Mouse (Mus musculus): ENCODE data around the gene Tmem217. TPM values are rescaled to one million over a fixed set of nuclear protein-coding genes. Genes with fewer than 3 reads are reported as not detected.

The Tmem217 gene
- polyA plus RNA-seq, 1 experiment from 2014 or later, result 0.39 TPM

- WGBS, result 92% methylated on average over 19 of the region's 19 CpGs
- Histone ChIP-seq H3K27ac (ENCODE audit: low read depth, low read length) (no peak overlapping the region), H3K4me1 (ENCODE audit: control insufficient read depth, insufficient read depth, low read length) (no peaks in the 10 kb centered on the region)
Observed at GRCm38 (mm10) chr17:29542831-29543690, 9.1 kb downstream of the Tmem217 start.

GRCm38 (mm10) chr17:29541419-29541818 lies 10.8 kb downstream of the Tmem217 start:
- no peaks in the 10 kb centered on the region for H3K36me3 ChIP-seq (ENCODE audit: control insufficient read depth, insufficient read depth, low read length)
- no peak for ATAC-seq (ENCODE audit: low read depth)
- WGBS, result 66% methylated on average over 14 of the region's 14 CpGs
- H3K4me1 ChIP-seq (ENCODE audit: control insufficient read depth, insufficient read depth, low read length), result no peaks in the 10 kb centered on the region
- no peak overlapping the region for H3K4me2 ChIP-seq (ENCODE audit: low read depth, low read length)
- H3K9me3 ChIP-seq (ENCODE audit: control insufficient read depth, low read length), result no peaks in the 10 kb centered on the region
- H3K27me3 ChIP-seq (ENCODE audit: control insufficient read depth, insufficient read depth, low read length), result no peaks in the 10 kb centered on the region
- H3K4me3 ChIP-seq (ENCODE audit: low read depth, low read length), result no peak overlapping the region
- H3K9ac ChIP-seq (replicated peaks; ENCODE audit: low read depth, low read length), result no peak overlapping the region
- no peak overlapping the region for H3K27ac ChIP-seq (ENCODE audit: low read depth, low read length)

More at GRCm38 (mm10) chr17:29542831-29543690, 9.1 kb downstream of the Tmem217 start:
- Histone ChIP-seq H3K9me3 (ENCODE audit: control insufficient read depth, low read length) (no peaks in the 10 kb centered on the region), H3K36me3 (ENCODE audit: control insufficient read depth, insufficient read depth, low read length) (no peaks in the 10 kb centered on the region), H3K27me3 (ENCODE audit: control insufficient read depth, insufficient read depth, low read length) (no peaks in the 10 kb centered on the region), H3K4me2 (ENCODE audit: low read depth, low read length) (no peak overlapping the region), H3K4me3 (ENCODE audit: low read depth, low read length) (no peak overlapping the region), H3K9ac (replicated peaks; ENCODE audit: low read depth, low read length) (no peak overlapping the region)
- no peak for ATAC-seq (ENCODE audit: low read depth)

- Histone ChIP-seq H3K9ac (replicated peaks; ENCODE audit: low read depth, low read length) (no peak overlapping the region), H3K36me3 (ENCODE audit: control insufficient read depth, insufficient read depth, low read length) (no peaks in the 10 kb centered on the region), H3K4me1 (ENCODE audit: control insufficient read depth, insufficient read depth, low read length) (no peaks in the 10 kb centered on the region), H3K9me3 (ENCODE audit: control insufficient read depth, low read length) (no peaks in the 10 kb centered on the region), H3K4me3 (ENCODE audit: low read depth, low read length) (no peak overlapping the region), H3K27me3 (ENCODE audit: control insufficient read depth, insufficient read depth, low read length) (no peaks in the 10 kb centered on the region), H3K4me2 (ENCODE audit: low read depth, low read length) (no peak overlapping the region), H3K27ac (ENCODE audit: low read depth, low read length) (no peak overlapping the region)
- ATAC-seq (ENCODE audit: low read depth), result no peak
- 86% methylated on average over 8 of the region's 8 CpGs for WGBS
Observed at GRCm38 (mm10) chr17:29540426-29540825, 11.8 kb downstream of the Tmem217 start.

GRCm38 (mm10) chr17:29533866-29534265 lies 18.3 kb downstream of the Tmem217 start:
- WGBS, result 92% methylated on average over 11 of the region's 11 CpGs
- Histone ChIP-seq H3K27me3 (ENCODE audit: control insufficient read depth, insufficient read depth, low read length) (no peaks in the 10 kb centered on the region), H3K9me3 (ENCODE audit: control insufficient read depth, low read length) (no peaks in the 10 kb centered on the region), H3K4me1 (ENCODE audit: control insufficient read depth, insufficient read depth, low read length) (no peaks in the 10 kb centered on the region), H3K4me2 (ENCODE audit: low read depth, low read length) (no peak overlapping the region), H3K4me3 (ENCODE audit: low read depth, low read length) (no peak overlapping the region), H3K27ac (ENCODE audit: low read depth, low read length) (no peak overlapping the region), H3K36me3 (ENCODE audit: control insufficient read depth, insufficient read depth, low read length) (no peaks in the 10 kb centered on the region), H3K9ac (replicated peaks; ENCODE audit: low read depth, low read length) (no peak overlapping the region)
- no peak for ATAC-seq (ENCODE audit: low read depth)

GRCm38 (mm10) chr17:29531757-29532384 lies 20.3 kb downstream of the Tmem217 start:
- Histone ChIP-seq H3K9ac (replicated peaks; ENCODE audit: low read depth, low read length) (no peak overlapping the region), H3K9me3 (ENCODE audit: control insufficient read depth, low read length) (no peaks in the 10 kb centered on the region), H3K27ac (ENCODE audit: low read depth, low read length) (no peak overlapping the region), H3K4me1 (ENCODE audit: control insufficient read depth, insufficient read depth, low read length) (no peaks in the 10 kb centered on the region), H3K4me3 (ENCODE audit: low read depth, low read length) (no peak overlapping the region), H3K4me2 (ENCODE audit: low read depth, low read length) (no peak overlapping the region), H3K27me3 (ENCODE audit: control insufficient read depth, insufficient read depth, low read length) (no peaks in the 10 kb centered on the region), H3K36me3 (ENCODE audit: control insufficient read depth, insufficient read depth, low read length) (no peaks in the 10 kb centered on the region)
- ATAC-seq (ENCODE audit: low read depth), result no peak
- WGBS, result 53% methylated on average over 10 of the region's 10 CpGs

- no peak for ATAC-seq (ENCODE audit: low read depth)
- no peaks in the 10 kb centered on the region for H3K36me3 ChIP-seq (ENCODE audit: control insufficient read depth, insufficient read depth, low read length)
- 80% methylated on average over 9 of the region's 9 CpGs for WGBS
- no peak overlapping the region for H3K9ac ChIP-seq (replicated peaks; ENCODE audit: low read depth, low read length)
- H3K4me2 ChIP-seq (ENCODE audit: low read depth, low read length), result no peak overlapping the region
- no peak overlapping the region for H3K27ac ChIP-seq (ENCODE audit: low read depth, low read length)
- H3K4me1 ChIP-seq (ENCODE audit: control insufficient read depth, insufficient read depth, low read length), result no peaks in the 10 kb centered on the region
- H3K4me3 ChIP-seq (ENCODE audit: low read depth, low read length), result no peak overlapping the region
- H3K27me3 ChIP-seq (ENCODE audit: control insufficient read depth, insufficient read depth, low read length), result no peaks in the 10 kb centered on the region
- H3K9me3 ChIP-seq (ENCODE audit: control insufficient read depth, low read length), result no peaks in the 10 kb centered on the region
Observed at GRCm38 (mm10) chr17:29531278-29531677, 20.9 kb downstream of the Tmem217 start.

GRCm38 (mm10) chr17:29530508-29530907 lies 21.7 kb downstream of the Tmem217 start:
- H3K9me3 ChIP-seq (ENCODE audit: control insufficient read depth, low read length), result 0 out of 2 replicates have a peak, but pooled peaks cover 2% of the 10 kb centered on the region
- H3K4me2 ChIP-seq (ENCODE audit: low read depth, low read length), result no peak overlapping the region
- no peak overlapping the region for H3K4me3 ChIP-seq (ENCODE audit: low read depth, low read length)
- H3K9ac ChIP-seq (replicated peaks; ENCODE audit: low read depth, low read length), result no peak overlapping the region
- no peak overlapping the region for H3K27ac ChIP-seq (ENCODE audit: low read depth, low read length)
- ATAC-seq (ENCODE audit: low read depth), result no peak
- H3K36me3 ChIP-seq (ENCODE audit: control insufficient read depth, insufficient read depth, low read length), result no peaks in the 10 kb centered on the region
- no peaks in the 10 kb centered on the region for H3K27me3 ChIP-seq (ENCODE audit: control insufficient read depth, insufficient read depth, low read length)
- 81% methylated on average over 6 of the region's 6 CpGs for WGBS
- H3K4me1 ChIP-seq (ENCODE audit: control insufficient read depth, insufficient read depth, low read length), result no peaks in the 10 kb centered on the region

- 77% methylated on average over 8 of the region's 8 CpGs for WGBS
- Histone ChIP-seq H3K9ac (replicated peaks; ENCODE audit: low read depth, low read length) (no peak overlapping the region), H3K4me1 (ENCODE audit: control insufficient read depth, insufficient read depth, low read length) (no peaks in the 10 kb centered on the region), H3K27ac (ENCODE audit: low read depth, low read length) (no peak overlapping the region), H3K36me3 (ENCODE audit: control insufficient read depth, insufficient read depth, low read length) (no peaks in the 10 kb centered on the region), H3K9me3 (ENCODE audit: control insufficient read depth, low read length) (0 out of 2 replicates have a peak, but pooled peaks cover 2% of the 10 kb centered on the region), H3K27me3 (ENCODE audit: control insufficient read depth, insufficient read depth, low read length) (no peaks in the 10 kb centered on the region), H3K4me3 (ENCODE audit: low read depth, low read length) (no peak overlapping the region), H3K4me2 (ENCODE audit: low read depth, low read length) (no peak overlapping the region)
- no peak for ATAC-seq (ENCODE audit: low read depth)
Observed at GRCm38 (mm10) chr17:29528568-29529187, 23.5 kb downstream of the Tmem217 start.

- H3K4me2 ChIP-seq (ENCODE audit: low read depth, low read length), result no peak overlapping the region
- H3K4me3 ChIP-seq (ENCODE audit: low read depth, low read length), result no peak overlapping the region
- H3K27ac ChIP-seq (ENCODE audit: low read depth, low read length), result no peak overlapping the region
- no peak overlapping the region for H3K9ac ChIP-seq (replicated peaks; ENCODE audit: low read depth, low read length)
- WGBS, result 79% methylated on average over 2 of the region's 2 CpGs
- H3K9me3 ChIP-seq (ENCODE audit: control insufficient read depth, low read length), result 0 out of 2 replicates have a peak, but pooled peaks cover 2% of the 10 kb centered on the region
- no peak for ATAC-seq (ENCODE audit: low read depth)
- H3K4me1 ChIP-seq (ENCODE audit: control insufficient read depth, insufficient read depth, low read length), result no peaks in the 10 kb centered on the region
- H3K27me3 ChIP-seq (ENCODE audit: control insufficient read depth, insufficient read depth, low read length), result no peaks in the 10 kb centered on the region
- H3K36me3 ChIP-seq (ENCODE audit: control insufficient read depth, insufficient read depth, low read length), result no peaks in the 10 kb centered on the region
Observed at GRCm38 (mm10) chr17:29525613-29526012, 26.6 kb downstream of the Tmem217 start.

Data from neural tube, embryonic 14.5 days (tissue).